Mouse (Mus musculus): ENCODE results near the gene Diras1.

Diras1 gene

GRCm38 (mm10) chr10:80971533-80971932, 53.9 kb downstream of the Diras1 start:
- DNase-seq (ENCODE audit: low spot score in 2 of 2) = no peak

- DNase-seq (ENCODE audit: low spot score in 2 of 2) = no peak
Observed at GRCm38 (mm10) chr10:80970159-80970558, 55.3 kb downstream of the Diras1 start.
